In genomic region chr17:78503463-78503862, GRCm38 (mm10) we compare ENCODE assay signal across 25 mouse cellular contexts. TPM values are rescaled to one million over a fixed set of nuclear protein-coding genes. Genes with fewer than 3 reads are reported as not detected.
A peak's percentile ranks its signal among the peaks of the same experiment; 100 is the strongest.
DNase-seq lines count a peak whose midpoint lies in the region; ATAC-seq and TF ChIP-seq lines count a peak whose summit lies in the region.
"Had no signal": no experiment of that assay in that cellular context is flagged by ENCODE, and none has a peak within 500 bp of the region (broad histone marks: within the 10 kb centered on the region; RNA-seq: fewer than 3 reads in every experiment).

No protein-coding gene starts in this region.

- no peak overlapping the region for H3K9ac ChIP-seq in liver, embryonic 11.5 days (ENCODE audit: low read depth, low read length)
- no peak overlapping the region for H3K9ac ChIP-seq in midbrain, embryonic 13.5 days (replicated peaks)
- H3K9ac ChIP-seq: embryonic facial prominence, embryonic 12.5 days; forebrain, embryonic 12.5 days; forebrain, embryonic 15.5 days; forebrain, postnatal 0 days had no signal

- 67% methylated on average over 1 of the region's 1 CpGs for WGBS in liver, embryonic 11.5 days
- 87% methylated on average over 1 of the region's 1 CpGs for WGBS in midbrain, embryonic 10.5 days
- 80% methylated on average over 1 of the region's 1 CpGs for WGBS in midbrain, embryonic 13.5 days

- TF ChIP-seq POLR2A in brain, embryonic 14.5 days (IDR thresholded peaks at IDR 0.05; ENCODE audit: borderline replicate concordance, extremely low read depth, insufficient read depth, insufficient read length, poor library complexity, severe bottlenecking), result no peak

- ATAC-seq in liver, embryonic 11.5 days (replicated peaks; ENCODE audit: low FRiP score), result no peak
- no peak for ATAC-seq in midbrain, embryonic 13.5 days
- ATAC-seq: activated CD4-positive, CD25-positive, alpha-beta regulatory T cell, adult 4 months; forebrain, embryonic 15.5 days; forebrain, postnatal 0 days; Patski had no signal

- no peaks in the 10 kb centered on the region for H3K4me1 ChIP-seq in liver, embryonic 11.5 days (replicated peaks; ENCODE audit: control insufficient read depth, insufficient read depth, low read length)
- H3K4me1 ChIP-seq in midbrain, embryonic 10.5 days, result peaks cover 67% of the 10 kb centered on the region
- peaks cover 46% of the 10 kb centered on the region for H3K4me1 ChIP-seq in midbrain, embryonic 13.5 days (replicated peaks)
- H3K4me1 ChIP-seq: embryonic facial prominence, embryonic 12.5 days had no signal

- no peak overlapping the region for H3K4me3 ChIP-seq in liver, embryonic 11.5 days (ENCODE audit: low read depth, low read length)
- no peak overlapping the region for H3K4me3 ChIP-seq in midbrain, embryonic 10.5 days
- H3K4me3 ChIP-seq in midbrain, embryonic 13.5 days (replicated peaks), result no peak overlapping the region
- H3K4me3 ChIP-seq: embryonic facial prominence, embryonic 10.5 days; embryonic facial prominence, embryonic 12.5 days; forebrain, embryonic 12.5 days; forebrain, embryonic 15.5 days had no signal

- peak; percentile 76 for DNase-seq in heart, adult 11 months
- no peak for DNase-seq in heart, postnatal 14 days
- DNase-seq in liver, embryonic 11.5 days (ENCODE audit: low spot score), result peak; percentile 8
- DNase-seq in liver, result no peak
- DNase-seq in midbrain, embryonic 10.5 days (ENCODE audit: low spot score), result no peak
- peak; percentile 39 for DNase-seq in brain, embryonic 14.5 days (ENCODE audit: low read depth)
- DNase-seq in frontal cortex, adult 2 months (ENCODE audit: extremely low spot score in 1 of 2, low spot score in 1 of 2), result no peak
- DNase-seq: adrenal gland, adult 2 months; adrenal gland, postnatal 10 days; adrenal gland, postnatal 25 days; cerebellum, adult 11-12 months; cerebellum, adult 2 months; cerebellum, adult 9-10 months; cerebellum, postnatal 10 days; cerebellum, postnatal 25 days; forebrain, postnatal 0 days had no signal

- H3K4me2 ChIP-seq in liver, embryonic 11.5 days, result no peak overlapping the region
- H3K4me2 ChIP-seq in midbrain, embryonic 13.5 days (replicated peaks), result no peak overlapping the region
- H3K4me2 ChIP-seq: embryonic facial prominence, embryonic 12.5 days; forebrain, embryonic 12.5 days; forebrain, embryonic 15.5 days had no signal

- H3K9me3 ChIP-seq in liver, embryonic 11.5 days (ENCODE audit: control insufficient read depth, low read length), result no peaks in the 10 kb centered on the region
- H3K9me3 ChIP-seq in midbrain, embryonic 10.5 days (replicated peaks), result no peaks in the 10 kb centered on the region
- no peaks in the 10 kb centered on the region for H3K9me3 ChIP-seq in midbrain, embryonic 13.5 days
- H3K9me3 ChIP-seq: embryonic facial prominence, embryonic 10.5 days; embryonic facial prominence, embryonic 12.5 days; forebrain, embryonic 12.5 days; forebrain, embryonic 15.5 days had no signal

- H3K27ac ChIP-seq in liver, embryonic 11.5 days (ENCODE audit: low read depth, low read length), result no peak overlapping the region
- H3K27ac ChIP-seq in midbrain, embryonic 10.5 days (replicated peaks), result peak overlapping the region; percentile 88; the same call in 1 of the 2 replicates
- no peak overlapping the region for H3K27ac ChIP-seq in midbrain, embryonic 13.5 days
- H3K27ac ChIP-seq: embryonic facial prominence, embryonic 10.5 days; embryonic facial prominence, embryonic 12.5 days; forebrain, embryonic 12.5 days; forebrain, embryonic 15.5 days had no signal

- no peaks in the 10 kb centered on the region for H3K27me3 ChIP-seq in liver, embryonic 11.5 days (replicated peaks; ENCODE audit: control insufficient read depth, insufficient read depth, low read length)
- no peaks in the 10 kb centered on the region for H3K27me3 ChIP-seq in midbrain, embryonic 10.5 days (ENCODE audit: low read depth, poor library complexity, severe bottlenecking)
- H3K27me3 ChIP-seq in midbrain, embryonic 13.5 days, result no peaks in the 10 kb centered on the region
- H3K27me3 ChIP-seq: embryonic facial prominence, embryonic 12.5 days; forebrain, embryonic 12.5 days; forebrain, embryonic 15.5 days; Patski had no signal

- intact Hi-C loops in heart, postnatal 14 days (cut with DNase I), result no loop called here

- no peak for TF ChIP-seq CTCF in brain, embryonic 14.5 days (IDR thresholded peaks at IDR 0.05; ENCODE audit: borderline replicate concordance, extremely low read depth, insufficient read depth, insufficient read length)

- H3K36me3 ChIP-seq in liver, embryonic 11.5 days (ENCODE audit: control insufficient read depth, insufficient read depth, low read length), result no peaks in the 10 kb centered on the region
- H3K36me3 ChIP-seq in midbrain, embryonic 10.5 days, result no peaks in the 10 kb centered on the region
- no peaks in the 10 kb centered on the region for H3K36me3 ChIP-seq in midbrain, embryonic 13.5 days
- H3K36me3 ChIP-seq: embryonic facial prominence, embryonic 10.5 days; embryonic facial prominence, embryonic 12.5 days; forebrain, embryonic 12.5 days; forebrain, embryonic 15.5 days had no signal

RNA-seq across cellular contexts. Expression of gene Vit, which starts 4.4 kb away (rescaled TPM):
- 1 to 10 TPM; 1.3 to 1.5 TPM for total RNA-seq in heart, postnatal 14 days (2021)
- 0.08 and 0.12 TPM in 2 replicates for polyA plus RNA-seq in liver, embryonic 11.5 days (2014; fragmentation: Nextera tagmentation; extraction: Ambion mirVana)
- polyA plus RNA-seq in midbrain, embryonic 10.5 days (2016; fragmentation: Nextera tagmentation; extraction: Ambion mirVana), result 9.7 and 11.3 TPM in 2 replicates
- 14.6 and 16.1 TPM in 2 replicates for polyA plus RNA-seq in midbrain, embryonic 13.5 days (2015; fragmentation: Nextera tagmentation; extraction: Ambion mirVana)
- 11.0 and 13.5 TPM in 2 replicates for polyA plus RNA-seq in brain, embryonic 14.5 days (2012; rRNA removed)
- 1.4 and 1.6 TPM in 2 replicates for polyA plus RNA-seq in frontal cortex, adult 2 months (2012; rRNA removed)
- total RNA-seq: ES-E14 had no signal
- polyA plus RNA-seq: activated CD4-positive, CD25-positive, alpha-beta regulatory T cell, adult 4 months; C2C12 had no signal

Comparison
In these comparisons a context has a peak if more than half of its experiments do, and no peak if none do; other contexts are left out.
1. DNase-seq: peak in heart, adult 11 months (single experiment), liver, embryonic 11.5 days (single experiment) and brain, embryonic 14.5 days (single experiment); none in heart, postnatal 14 days (0 of 2), liver (single experiment), midbrain, embryonic 10.5 days (single experiment) and frontal cortex, adult 2 months (0 of 2).